Mouse (Mus musculus): ENCODE data around the gene Olfr800.

The Olfr800 gene

GRCm38 (mm10) chr10:129657394-129657793 lies at the start of gene Olfr800:
Olfr800 (plus strand) TSS chr10:129657694.
- no peak for DNase-seq

- DNase-seq = no peak
Observed at GRCm38 (mm10) chr10:129612470-129612869, 45.0 kb upstream of the Olfr800 start, which contains the start of gene Olfr796. Olfr796 (minus strand) TSS chr10:129612570.

GRCm38 (mm10) chr10:129621724-129622123 lies 35.8 kb upstream of the Olfr800 start:
- DNase-seq = peak; percentile 74

GRCm38 (mm10) chr10:129623251-129623650 lies 34.2 kb upstream of the Olfr800 start:
- DNase-seq = no peak

- DNase-seq = no peak
Observed at GRCm38 (mm10) chr10:129627834-129628233, 29.7 kb upstream of the Olfr800 start, which contains the start of gene Olfr798. Olfr798 (minus strand) TSS chr10:129627934.

GRCm38 (mm10) chr10:129637184-129637583 lies 20.3 kb upstream of the Olfr800 start, which contains the start of gene Olfr799:
Olfr799 (plus strand) TSS chr10:129637484.
- no peak for DNase-seq

GRCm38 (mm10) chr10:129651763-129652162 lies 5.7 kb upstream of the Olfr800 start:
- no peak for DNase-seq

- DNase-seq = no peak
Observed at GRCm38 (mm10) chr10:129673765-129674164, 16.3 kb downstream of the Olfr800 start, which contains the start of gene Olfr801. Olfr801 (minus strand) TSS chr10:129673865.

GRCm38 (mm10) chr10:129688069-129688468 lies 30.6 kb downstream of the Olfr800 start, which contains the start of gene Olfr802:
Olfr802 (minus strand) TSS chr10:129688169.
- no peak for DNase-seq

- no peak for DNase-seq
Observed at GRCm38 (mm10) chr10:129694186-129694585, 36.7 kb downstream of the Olfr800 start, which contains the start of gene Olfr803. Olfr803 (minus strand) TSS chr10:129694286.

- no peak for DNase-seq
Observed at GRCm38 (mm10) chr10:129702910-129703309, 45.4 kb downstream of the Olfr800 start, which contains the start of gene Olfr804. Olfr804 (plus strand) TSS chr10:129703210.

Measured in heart, adult 11 months (tissue).